Mouse (Mus musculus) limb, embryonic 11.5 days (tissue): Measurements from ENCODE around the gene Dpp6. TPM values are rescaled to one million over a fixed set of nuclear protein-coding genes. Genes with fewer than 3 reads are reported as not detected.

Experiments
- ATAC-seq: fragments of 200-750 bp; cut with Nextera tagmentation; 2 replicates; pipeline ENCODE4 v1.8.0; 2017; ENCODE audit warnings: low read depth; ENCODE audit not compliant: insufficient number of reproducible peaks, low FRiP score, low TSS enrichment
- DNase-seq: peaks from one replicate; pipeline ENCODE4 v3.0.0-alpha.2; 2015; ENCODE audit warnings: low spot score
- H3K27ac ChIP-seq: fragments of 300-500 bp; sonication (generic); replicated peaks from 2 replicates; pipeline ENCODE4 v1.5.1; 2014; ENCODE audit warnings: low read depth, mild to moderate bottlenecking, low read length
- H3K27me3 ChIP-seq: fragments of 300-500 bp; sonication (generic); 2 replicates; pipeline ENCODE4 v1.6.1; 2014; ENCODE audit warnings: mild to moderate bottlenecking, low read length, mixed read lengths; ENCODE audit not compliant: control insufficient read depth, insufficient read depth
- H3K36me3 ChIP-seq: fragments of 300-500 bp; sonication (generic); 2 replicates; pipeline ENCODE4 v1.6.1; 2014; ENCODE audit warnings: mild to moderate bottlenecking, low read length, moderate library complexity, mixed read lengths; ENCODE audit not compliant: control insufficient read depth, insufficient read depth
- H3K4me1 ChIP-seq: fragments of 300-500 bp; sonication (generic); 2 replicates; pipeline ENCODE4 v1.6.1; 2014; ENCODE audit warnings: low read length, mixed read lengths; ENCODE audit not compliant: control insufficient read depth, insufficient read depth
- H3K4me2 ChIP-seq: fragments of 300-500 bp; sonication (generic); 2 replicates; pipeline ENCODE4 v1.6.1; 2014; ENCODE audit warnings: low read depth, mild to moderate bottlenecking, moderate library complexity; ENCODE audit not compliant: severe bottlenecking
- H3K4me3 ChIP-seq: fragments of 300-500 bp; sonication (generic); 2 replicates; pipeline ENCODE4 v1.5.1; 2014; ENCODE audit warnings: low read depth, low read length
- H3K9ac ChIP-seq: fragments of 300-500 bp; sonication (generic); 2 replicates; pipeline ENCODE4 v1.6.1; 2014; ENCODE audit warnings: mild to moderate bottlenecking, low read length
- H3K9me3 ChIP-seq: fragments of 300-500 bp; sonication (generic); 2 replicates; pipeline ENCODE4 v1.6.1; 2016; ENCODE audit warnings: low read length; ENCODE audit not compliant: control insufficient read depth
- WGBS: fragments of 180-500 bp; shearing (Covaris S2); extraction: QIAGEN DNeasy Blood & Tissue Kit; methylation state at CpG from one replicate; pipeline ENCODE4 v1.1.7; 2014; 5-methylcytosine and 5-hydroxymethylcytosine counted together
- polyA plus RNA-seq: library from polyadenylated mRNA; unstranded; fragments of >200 nt; fragmentation: Nextera tagmentation; extraction: Ambion mirVana; gene quantifications from 2 replicates; pipeline ENCODE4 v1.2.1, GENCODE M21; 2014

The Dpp6 gene
- polyA plus RNA-seq, 1 experiment from 2014 or later: 0.80 TPM

DNA sequence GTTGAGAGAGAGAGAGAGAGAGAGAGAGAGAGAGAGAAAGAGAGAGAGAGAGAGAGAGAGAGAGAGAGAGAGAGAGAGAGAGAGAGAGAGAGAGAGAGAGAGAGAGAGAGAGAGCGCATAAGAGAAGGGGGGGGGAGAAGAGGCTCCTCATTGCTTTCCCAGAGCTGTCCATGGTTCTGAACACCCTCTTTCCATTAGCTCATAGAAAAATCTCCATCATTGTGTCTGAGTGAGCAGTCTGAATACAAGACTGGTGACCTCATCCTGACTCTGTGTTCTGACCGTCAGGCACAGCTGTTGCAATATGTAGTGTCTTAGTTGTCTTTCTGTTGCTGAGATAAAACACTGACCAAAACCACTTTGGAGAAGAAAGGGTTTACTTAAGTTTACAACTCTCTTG is 235.4 kb downstream of the Dpp6 start:
- ATAC-seq (no peak), DNase-seq (peak; percentile 49)
- 0 out of 2 replicates have a peak, but pooled peaks cover 2% of the 10 kb centered on the region for H3K4me1 ChIP-seq
- no peaks in the 10 kb centered on the region for H3K9me3 ChIP-seq
- H3K36me3 ChIP-seq: no peaks in the 10 kb centered on the region
- no peak overlapping the region for H3K9ac ChIP-seq
- no peak overlapping the region for H3K4me3 ChIP-seq
- peaks cover 18% of the 10 kb centered on the region for H3K27me3 ChIP-seq
- no peak overlapping the region for H3K27ac ChIP-seq
- no peak overlapping the region for H3K4me2 ChIP-seq
- 29% methylated on average over 2 of the region's 2 CpGs for WGBS

DNA sequence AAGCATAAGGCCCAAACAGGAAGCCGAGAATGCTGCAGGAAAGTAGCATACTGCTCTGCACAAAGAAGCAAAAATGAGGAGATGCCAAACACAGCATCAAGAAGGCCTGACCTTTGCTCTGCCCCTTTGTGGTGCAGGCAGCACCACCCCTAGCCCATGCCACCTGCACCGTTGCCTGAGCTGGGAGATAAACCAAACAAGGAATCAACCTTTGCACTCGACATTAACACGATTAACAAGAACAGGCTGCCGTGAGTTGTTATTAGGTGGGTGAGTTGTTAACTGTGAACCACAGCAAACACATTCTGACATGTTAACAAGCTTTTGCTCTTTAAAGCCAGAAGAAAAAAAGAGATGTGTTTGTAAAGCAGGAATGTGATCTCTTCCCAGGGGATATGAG is 239.4 kb downstream of the Dpp6 start:
- 32% methylated on average over 5 of the region's 5 CpGs for WGBS

DNA sequence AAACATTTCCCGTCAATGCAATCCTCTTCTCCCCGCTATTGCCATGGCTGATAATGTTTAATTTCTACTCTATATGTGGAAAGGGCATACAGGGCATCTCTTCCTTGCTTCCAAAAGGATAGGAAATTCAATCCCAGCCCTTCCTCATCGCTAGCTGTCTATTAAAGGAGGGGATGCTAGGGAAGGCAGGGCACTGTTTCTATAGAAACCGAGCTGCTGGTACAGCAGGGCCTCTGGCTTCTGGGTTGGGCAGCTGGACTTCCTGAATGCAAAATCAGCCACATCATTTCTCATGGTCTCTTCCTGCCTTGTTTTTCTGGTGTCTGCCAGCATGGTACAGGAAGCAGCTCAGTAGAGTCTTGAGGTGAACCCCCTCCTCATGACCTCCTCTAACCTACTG is 243.1 kb downstream of the Dpp6 start:
- ATAC-seq: no peak

More for the DNA sequence above, 239.4 kb downstream of the Dpp6 start:
- H3K4me1 ChIP-seq: no peaks in the 10 kb centered on the region
- H3K4me3 ChIP-seq: no peak overlapping the region
- H3K9ac ChIP-seq: no peak overlapping the region
- no peaks in the 10 kb centered on the region for H3K36me3 ChIP-seq
- H3K27me3 ChIP-seq: no peaks in the 10 kb centered on the region
- no peak for ATAC-seq
- DNase-seq: no peak
- H3K27ac ChIP-seq: no peak overlapping the region
- no peaks in the 10 kb centered on the region for H3K9me3 ChIP-seq
- no peak overlapping the region for H3K4me2 ChIP-seq

DNA sequence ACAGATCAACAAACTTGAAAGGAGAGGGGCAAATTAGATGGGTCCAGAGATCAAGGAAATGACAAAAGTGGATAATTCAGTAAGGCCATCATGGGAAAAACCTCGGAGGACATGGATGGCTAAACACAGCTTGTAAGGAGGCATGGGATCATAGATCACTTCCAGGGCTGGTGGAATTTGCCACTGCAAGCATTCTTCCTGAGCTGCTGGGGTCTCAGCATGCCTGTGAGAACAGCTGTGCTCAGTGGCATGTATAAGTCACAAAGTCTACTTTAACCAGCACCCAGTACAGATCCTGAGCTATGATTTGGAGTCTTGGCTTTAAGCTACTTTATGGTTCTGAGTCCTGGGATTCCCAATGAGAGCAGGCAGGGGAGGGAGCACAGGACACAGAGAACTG is 246.9 kb downstream of the Dpp6 start:
- Histone ChIP-seq H3K9me3 (no peaks in the 10 kb centered on the region), H3K4me2 (no peak overlapping the region), H3K9ac (no peak overlapping the region), H3K27me3 (no peaks in the 10 kb centered on the region), H3K27ac (no peak overlapping the region), H3K4me3 (no peak overlapping the region), H3K36me3 (no peaks in the 10 kb centered on the region), H3K4me1 (no peaks in the 10 kb centered on the region)
- DNase-seq (no peak), ATAC-seq (no peak)
- 73% methylated on average over 1 of the region's 1 CpGs for WGBS

More for the DNA sequence above, 243.1 kb downstream of the Dpp6 start:
- 84% methylated on average over 4 of the region's 4 CpGs for WGBS
- no peak for DNase-seq
- Histone ChIP-seq H3K9ac (no peak overlapping the region), H3K27ac (no peak overlapping the region), H3K4me3 (no peak overlapping the region), H3K27me3 (no peaks in the 10 kb centered on the region), H3K4me1 (no peaks in the 10 kb centered on the region), H3K36me3 (no peaks in the 10 kb centered on the region), H3K4me2 (no peak overlapping the region), H3K9me3 (no peaks in the 10 kb centered on the region)

DNA sequence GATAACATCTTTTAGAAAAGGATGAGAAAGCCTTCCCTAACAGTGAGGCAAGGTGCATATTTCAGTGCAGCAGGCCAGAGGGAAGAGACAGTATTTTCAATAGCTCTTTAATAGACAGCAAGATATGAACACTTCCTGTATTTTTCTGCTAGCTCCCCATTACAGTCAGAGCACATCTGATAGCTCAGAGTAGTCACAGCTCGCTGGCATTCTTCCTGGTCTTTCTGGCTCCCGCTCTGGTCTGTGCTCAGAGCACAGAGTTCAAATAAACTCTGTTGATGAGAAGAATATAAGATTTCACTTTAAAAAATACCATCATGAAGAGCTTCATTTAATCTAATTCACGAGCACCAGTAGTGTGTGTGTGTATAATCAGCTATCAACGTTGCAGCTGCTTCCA is 249.8 kb downstream of the Dpp6 start:
- Histone ChIP-seq H3K27ac (no peak overlapping the region), H3K4me3 (no peak overlapping the region), H3K27me3 (no peaks in the 10 kb centered on the region), H3K9ac (no peak overlapping the region), H3K4me2 (no peak overlapping the region), H3K9me3 (no peaks in the 10 kb centered on the region), H3K4me1 (no peaks in the 10 kb centered on the region), H3K36me3 (no peaks in the 10 kb centered on the region)
- ATAC-seq: no peak
- DNase-seq: no peak
- 79% methylated on average over 4 of the region's 4 CpGs for WGBS

DNA sequence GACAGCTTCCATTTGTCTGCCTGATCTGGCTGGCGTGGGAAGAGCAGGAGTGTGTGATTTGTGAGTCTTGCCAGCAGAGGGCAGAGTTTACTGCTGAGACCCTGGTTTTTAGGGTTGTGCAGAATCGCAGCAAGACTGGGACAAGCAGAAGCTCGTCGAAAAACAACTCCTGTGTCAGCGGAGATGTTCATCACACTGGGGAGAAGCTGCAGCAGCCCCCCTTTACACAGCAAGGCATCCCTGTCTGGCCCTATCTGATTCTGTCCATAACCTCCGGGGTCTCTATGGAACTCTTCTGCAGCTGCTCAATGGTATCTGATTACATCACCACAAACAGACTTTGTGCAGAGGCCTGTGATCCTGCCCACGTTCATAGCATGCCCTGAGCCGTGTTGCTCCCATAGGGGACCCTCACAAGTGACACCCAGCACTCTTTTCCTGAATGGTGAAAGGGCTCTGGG is 258.2 kb downstream of the Dpp6 start:
- no peak overlapping the region for H3K27ac ChIP-seq
- no peak overlapping the region for H3K4me2 ChIP-seq
- no peaks in the 10 kb centered on the region for H3K27me3 ChIP-seq
- no peaks in the 10 kb centered on the region for H3K9me3 ChIP-seq
- H3K36me3 ChIP-seq: no peaks in the 10 kb centered on the region
- no peak overlapping the region for H3K9ac ChIP-seq
- no peak for ATAC-seq
- DNase-seq: peak; percentile 66
- WGBS: 38% methylated on average over 8 of the region's 8 CpGs
- no peaks in the 10 kb centered on the region for H3K4me1 ChIP-seq
- no peak overlapping the region for H3K4me3 ChIP-seq

DNA sequence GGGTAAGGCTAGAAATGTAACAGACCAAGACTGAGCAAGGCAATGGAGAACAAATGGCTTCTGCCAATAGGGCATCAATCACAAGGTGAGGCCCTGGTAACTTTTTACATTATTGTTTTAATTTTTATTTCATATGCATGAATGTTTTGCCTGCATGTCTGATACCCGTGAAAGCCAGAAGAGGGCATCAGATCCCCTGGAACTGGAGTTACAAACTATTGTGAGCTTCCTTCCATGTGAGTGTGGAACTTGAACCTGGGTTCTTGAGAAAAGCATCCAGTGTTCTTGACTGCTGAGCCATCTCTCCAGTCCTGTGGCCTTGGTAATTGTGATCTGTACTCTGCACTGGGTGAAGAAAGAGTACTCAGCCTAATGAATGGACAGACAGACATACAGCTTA is 259.0 kb downstream of the Dpp6 start:
- 37% methylated on average over 1 of the region's 1 CpGs for WGBS
- H3K27me3 ChIP-seq: no peaks in the 10 kb centered on the region
- no peak overlapping the region for H3K9ac ChIP-seq

DNA sequence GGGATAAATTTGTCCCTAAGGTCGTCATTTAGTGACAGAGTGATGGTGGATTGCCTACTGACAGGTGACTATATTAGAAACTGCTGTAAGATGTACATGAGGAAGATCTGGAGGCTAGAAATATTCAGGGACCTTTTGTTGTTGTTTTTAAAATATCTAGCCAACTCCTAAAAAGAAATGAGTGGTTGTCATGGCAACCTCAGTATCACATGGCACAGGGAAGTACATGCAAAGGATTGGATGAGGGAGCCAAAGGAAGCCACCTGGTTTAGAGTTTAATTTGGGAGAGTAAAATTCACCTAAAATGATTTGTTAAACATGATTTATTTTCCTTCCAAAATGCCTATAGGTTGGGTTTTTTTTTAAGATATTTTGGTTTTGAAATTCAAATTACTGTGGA is 260.8 kb downstream of the Dpp6 start:
- Histone ChIP-seq H3K9me3 (no peaks in the 10 kb centered on the region), H3K4me3 (no peak overlapping the region), H3K27ac (no peak overlapping the region), H3K9ac (no peak overlapping the region), H3K36me3 (no peaks in the 10 kb centered on the region), H3K4me2 (no peak overlapping the region), H3K4me1 (no peaks in the 10 kb centered on the region), H3K27me3 (no peaks in the 10 kb centered on the region)
- DNase-seq (no peak), ATAC-seq (no peak)
- WGBS: 68% methylated on average over 1 of the region's 1 CpGs

More for the DNA sequence above, 259.0 kb downstream of the Dpp6 start:
- DNase-seq (no peak), ATAC-seq (no peak)
- H3K27ac ChIP-seq: no peak overlapping the region
- H3K4me2 ChIP-seq: no peak overlapping the region
- no peaks in the 10 kb centered on the region for H3K4me1 ChIP-seq
- no peak overlapping the region for H3K4me3 ChIP-seq
- H3K36me3 ChIP-seq: no peaks in the 10 kb centered on the region
- no peaks in the 10 kb centered on the region for H3K9me3 ChIP-seq

DNA sequence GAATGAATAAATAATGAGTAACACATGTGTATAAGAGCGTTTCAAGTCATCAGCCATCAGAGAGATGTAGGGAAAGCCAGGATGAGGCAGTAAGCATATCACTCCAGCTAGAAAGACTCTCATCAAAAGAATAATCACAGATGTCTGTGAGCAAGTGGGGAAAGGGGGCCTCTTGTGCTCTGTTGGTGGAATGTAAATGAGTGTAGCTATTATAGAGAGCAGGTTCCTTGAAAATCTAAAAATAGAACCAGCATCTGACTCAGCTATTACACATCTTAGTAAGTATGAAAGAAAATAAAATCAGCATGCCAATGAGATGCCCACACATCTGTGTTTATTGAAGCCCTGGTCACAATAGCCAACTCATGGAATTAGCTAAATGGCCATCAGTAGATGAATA is 264.3 kb downstream of the Dpp6 start:
- H3K36me3 ChIP-seq: no peaks in the 10 kb centered on the region
- 43% methylated on average over 1 of the region's 1 CpGs for WGBS
- no peaks in the 10 kb centered on the region for H3K4me1 ChIP-seq
- ATAC-seq (no peak), DNase-seq (no peak)
- no peak overlapping the region for H3K4me2 ChIP-seq
- no peaks in the 10 kb centered on the region for H3K27me3 ChIP-seq
- no peak overlapping the region for H3K4me3 ChIP-seq
- no peak overlapping the region for H3K9ac ChIP-seq
- H3K9me3 ChIP-seq: no peaks in the 10 kb centered on the region
- H3K27ac ChIP-seq: no peak overlapping the region
